Mouse (Mus musculus) forebrain, embryonic 10.5 days (tissue): Measurements from ENCODE around the gene Vps45. TPM values are rescaled to one million over a fixed set of nuclear protein-coding genes. Genes with fewer than 3 reads are reported as not detected.
A peak's percentile ranks its signal among the peaks of the same experiment; 100 is the strongest.

ENCODE experiments used
- DNase-seq: peaks from one replicate; pipeline ENCODE4 v3.0.0-alpha.2; 2017; ENCODE audit warnings: low spot score; ENCODE audit errors: extremely low spot score
- H3K27ac ChIP-seq: fragments of 300-500 bp; sonication (generic); 2 replicates; pipeline ENCODE4 v1.5.1; 2016; ENCODE audit warnings: mild to moderate bottlenecking
- H3K27me3 ChIP-seq: fragments of 300-500 bp; sonication (generic); 2 replicates; pipeline ENCODE4 v1.6.1; 2016; ENCODE audit warnings: mild to moderate bottlenecking; ENCODE audit not compliant: poor library complexity, severe bottlenecking
- H3K36me3 ChIP-seq: fragments of 300-500 bp; sonication (generic); replicated peaks from 2 replicates; pipeline ENCODE4 v1.6.1; 2016; ENCODE audit warnings: mild to moderate bottlenecking, moderate library complexity
- H3K4me1 ChIP-seq: fragments of 300-500 bp; sonication (generic); 2 replicates; pipeline ENCODE4 v1.6.1; 2016
- H3K4me3 ChIP-seq: fragments of 300-500 bp; sonication (generic); 2 replicates; pipeline ENCODE4 v1.5.1; 2016; ENCODE audit warnings: mild to moderate bottlenecking, moderate library complexity
- H3K9me3 ChIP-seq: fragments of 300-500 bp; sonication (generic); 2 replicates; pipeline ENCODE4 v1.6.1; 2016; ENCODE audit warnings: mild to moderate bottlenecking, moderate library complexity
- WGBS: fragments of 180-500 bp; shearing (Covaris S2); methylation state at CpG from one replicate; pipeline ENCODE4 v1.1.7; 2016; 5-methylcytosine and 5-hydroxymethylcytosine counted together
- polyA plus RNA-seq: library from polyadenylated mRNA; unstranded; fragments of >200 nt; fragmentation: Nextera tagmentation; extraction: Ambion mirVana; gene quantifications from 2 replicates; pipeline ENCODE4 v1.2.1, GENCODE M21; 2016

Vps45 gene
- polyA plus RNA-seq, 1 experiment from 2014 or later = 28.0 TPM

DNA sequence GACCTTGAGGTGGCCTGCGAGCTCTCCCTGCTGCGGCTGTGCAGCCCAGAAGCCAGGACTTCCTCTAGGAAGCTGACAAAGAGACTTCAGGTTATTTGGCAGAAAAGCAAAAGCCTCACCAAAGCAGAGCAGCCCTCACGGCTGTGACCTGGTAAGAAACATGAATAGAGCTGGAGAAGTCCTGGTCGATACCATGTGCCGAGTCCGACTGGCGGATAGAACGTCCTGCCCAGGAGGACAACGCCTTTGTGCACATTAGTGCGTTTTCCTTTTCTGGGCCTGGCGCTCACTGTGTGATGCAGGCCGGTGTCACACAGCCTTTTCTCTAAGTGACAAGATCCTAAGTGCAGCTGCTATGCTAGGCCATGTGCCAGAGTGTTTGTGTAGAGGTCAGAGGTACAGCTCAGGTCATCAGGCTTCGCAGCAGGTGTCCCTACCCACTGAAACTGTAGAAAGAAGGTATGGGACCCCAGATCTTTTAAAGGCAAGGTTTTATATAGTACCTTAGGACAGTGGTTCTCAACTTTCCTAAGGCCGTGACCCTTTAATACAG is 58.1 kb downstream of the Vps45 start:
- H3K9me3 ChIP-seq = no peaks in the 10 kb centered on the region
- peak overlapping the region; percentile 62; the same call in 1 of the 2 replicates for H3K27ac ChIP-seq
- WGBS = 89% methylated on average over 14 of the region's 14 CpGs
- no peak for DNase-seq
- no peak overlapping the region for H3K4me3 ChIP-seq
- peaks cover 11% of the 10 kb centered on the region for H3K36me3 ChIP-seq
- peaks cover 38% of the 10 kb centered on the region for H3K4me1 ChIP-seq
- H3K27me3 ChIP-seq = no peaks in the 10 kb centered on the region

DNA sequence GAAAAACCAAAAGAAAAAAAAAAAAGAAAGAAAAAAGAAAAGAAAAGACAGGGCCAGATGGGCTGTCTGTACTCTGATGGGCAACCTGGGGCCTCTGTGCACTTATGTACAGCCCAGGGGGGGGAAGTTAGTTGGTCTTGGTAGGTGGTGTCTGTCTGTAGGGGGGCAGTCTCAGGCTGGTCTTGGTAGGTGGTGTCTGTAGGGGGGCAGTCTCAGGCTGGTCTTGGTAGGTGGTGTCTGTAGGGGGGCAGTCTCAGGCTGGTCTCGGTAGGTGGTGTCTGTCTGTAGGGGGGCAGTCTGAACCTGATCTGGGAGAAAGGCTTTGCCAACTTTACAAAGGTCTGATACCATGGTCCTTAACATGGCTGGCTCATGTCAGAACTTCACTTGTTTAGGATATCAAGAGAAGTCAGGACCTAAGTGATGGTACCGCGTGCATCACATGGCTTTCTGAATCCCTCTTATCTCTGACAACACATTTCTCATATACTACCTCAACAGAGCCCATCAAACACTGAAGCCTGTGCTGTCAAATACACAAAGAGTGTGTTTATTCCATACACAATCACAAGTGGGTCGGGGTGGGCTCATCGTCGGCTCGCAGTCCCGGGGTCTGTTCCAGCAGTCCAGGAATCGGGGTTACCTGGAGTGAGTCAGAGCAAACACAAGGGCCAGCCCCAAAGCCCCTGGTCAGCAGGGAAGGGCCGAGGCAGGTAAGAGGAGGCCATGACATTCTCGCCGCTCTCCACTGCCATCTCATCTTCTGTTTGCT is 58.8 kb downstream of the Vps45 start:
- WGBS = 93% methylated on average over 12 of the region's 12 CpGs

DNA sequence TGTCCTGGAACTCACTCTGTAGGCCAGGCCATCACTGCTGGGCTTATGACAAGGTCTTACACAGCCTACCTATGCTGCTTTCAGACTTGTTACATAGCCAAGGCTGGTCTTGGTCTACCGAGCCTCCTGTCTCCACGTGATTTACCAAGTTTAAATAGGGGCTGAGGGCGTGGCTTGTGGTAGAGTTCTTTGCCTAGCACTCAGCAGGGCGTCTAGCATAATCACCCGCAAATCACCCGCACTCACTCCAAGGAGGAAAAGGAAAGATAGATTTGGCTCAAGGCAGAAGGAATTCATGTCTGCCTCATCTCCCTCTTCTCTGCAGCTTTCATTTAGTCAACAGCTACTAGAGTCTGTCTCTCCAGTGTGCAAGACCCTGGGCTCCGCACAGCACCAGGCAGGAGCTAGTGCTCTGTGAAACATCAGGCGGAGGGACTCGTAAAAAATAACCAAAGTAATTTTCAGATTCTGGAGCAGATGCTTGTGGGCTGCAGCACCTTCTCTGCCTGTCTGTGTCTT is 61.0 kb downstream of the Vps45 start:
- H3K9me3 ChIP-seq = no peaks in the 10 kb centered on the region
- H3K4me3 ChIP-seq = peak overlapping the region; percentile 86
- 26% methylated on average over 9 of the region's 9 CpGs for WGBS
- H3K36me3 ChIP-seq = peaks cover 31% of the 10 kb centered on the region
- H3K27ac ChIP-seq = peak overlapping the region; percentile 99; the same call in 1 of the 2 replicates
- H3K4me1 ChIP-seq = peaks cover 63% of the 10 kb centered on the region
- no peaks in the 10 kb centered on the region for H3K27me3 ChIP-seq
- DNase-seq = peak; percentile 30

More for the DNA sequence above, 58.8 kb downstream of the Vps45 start:
- H3K36me3 ChIP-seq = peaks cover 11% of the 10 kb centered on the region
- DNase-seq = no peak
- H3K4me1 ChIP-seq = peaks cover 41% of the 10 kb centered on the region
- no peaks in the 10 kb centered on the region for H3K9me3 ChIP-seq
- peak overlapping the region; percentile 62; the same call in 1 of the 2 replicates for H3K27ac ChIP-seq
- no peak overlapping the region for H3K4me3 ChIP-seq
- H3K27me3 ChIP-seq = no peaks in the 10 kb centered on the region

GRCm38 (mm10) chr3:95996451-95997073 is 61.7 kb downstream of the Vps45 start:
- H3K27ac ChIP-seq = peak overlapping the region; percentile 99
- WGBS = 19% methylated on average over 6 of the region's 6 CpGs
- peaks cover 70% of the 10 kb centered on the region for H3K4me1 ChIP-seq
- H3K9me3 ChIP-seq = no peaks in the 10 kb centered on the region
- no peak for DNase-seq
- no peaks in the 10 kb centered on the region for H3K27me3 ChIP-seq
- H3K36me3 ChIP-seq = peaks cover 38% of the 10 kb centered on the region
- peak overlapping the region; percentile 86 for H3K4me3 ChIP-seq

- H3K9me3 ChIP-seq = no peaks in the 10 kb centered on the region
- peak within 1 kb of the TSS; percentile 86 for H3K4me3 ChIP-seq
- under 1% methylated on average over 83 of the region's 84 CpGs for WGBS
- DNase-seq = peak; percentile 69
- H3K27me3 ChIP-seq = no peaks in the 10 kb centered on the region
- peak within 1 kb of the TSS; percentile 99 for H3K27ac ChIP-seq
- peaks cover 70% of the 10 kb centered on the region for H3K4me1 ChIP-seq
- peaks cover 44% of the 10 kb centered on the region for H3K36me3 ChIP-seq
Observed at GRCm38 (mm10) chr3:95995802-95996428, 62.4 kb downstream of the Vps45 start, which contains the start of gene Plekho1. Plekho1 (minus strand) TSS chr3:95996001.

- Histone ChIP-seq H3K27me3 (no peaks in the 10 kb centered on the region), H3K27ac (peak overlapping the region; percentile 99), H3K36me3 (peaks cover 51% of the 10 kb centered on the region), H3K4me1 (peaks cover 64% of the 10 kb centered on the region), H3K9me3 (no peaks in the 10 kb centered on the region), H3K4me3 (peak overlapping the region; percentile 86)
- WGBS = under 1% methylated on average over 50 of the region's 51 CpGs
- peak; percentile 58 for DNase-seq
Observed at GRCm38 (mm10) chr3:95994975-95995801, 63.1 kb downstream of the Vps45 start.

DNA sequence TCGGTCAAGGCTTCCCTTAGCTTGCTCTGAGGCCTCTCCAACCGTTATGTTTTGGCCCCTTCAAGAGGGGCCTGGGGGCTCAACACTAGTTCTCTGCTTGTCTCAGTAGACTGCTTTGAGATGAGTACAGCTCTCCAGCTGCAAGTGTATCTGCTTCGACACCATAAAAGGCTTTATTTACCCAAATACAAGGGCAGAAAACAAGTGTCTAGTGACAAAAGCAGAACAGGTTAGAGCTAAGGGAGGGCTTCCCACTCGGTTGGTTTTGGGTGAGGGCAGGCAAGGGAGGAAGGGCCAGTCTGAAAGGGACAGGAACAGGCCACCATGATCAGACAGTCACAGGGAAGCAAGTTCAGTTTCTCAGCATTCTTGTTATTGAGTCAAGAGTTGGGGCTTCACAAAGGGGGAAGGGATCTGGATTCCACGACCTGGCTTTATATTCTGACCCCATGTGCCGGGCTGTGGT is 63.9 kb downstream of the Vps45 start:
- Histone ChIP-seq H3K27ac (peak overlapping the region; percentile 99), H3K27me3 (no peaks in the 10 kb centered on the region), H3K9me3 (no peaks in the 10 kb centered on the region), H3K4me1 (peaks cover 59% of the 10 kb centered on the region), H3K4me3 (peak overlapping the region; percentile 86), H3K36me3 (peaks cover 51% of the 10 kb centered on the region)
- no peak for DNase-seq
- 19% methylated on average over 6 of the region's 6 CpGs for WGBS

DNA sequence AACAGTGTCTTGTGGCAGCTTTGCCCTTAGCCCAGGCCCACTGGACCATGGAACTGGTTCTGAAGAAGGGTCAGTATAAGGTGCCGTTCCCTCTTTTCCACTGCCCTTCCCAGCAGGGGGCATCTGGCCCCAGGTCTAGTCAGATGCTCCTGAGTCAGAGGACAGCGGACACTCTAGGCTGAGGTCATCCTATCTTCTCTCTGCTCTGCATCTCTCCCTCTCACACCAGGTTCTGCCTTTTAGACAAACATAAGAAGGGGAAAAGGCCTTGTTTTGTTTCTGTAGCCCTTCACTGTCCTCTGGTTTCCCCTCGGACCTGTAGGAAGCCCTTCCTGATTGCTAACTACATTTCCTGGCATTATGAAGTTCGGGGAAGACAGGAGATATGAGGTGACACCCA is 64.4 kb downstream of the Vps45 start:
- no peaks in the 10 kb centered on the region for H3K9me3 ChIP-seq
- peaks cover 57% of the 10 kb centered on the region for H3K4me1 ChIP-seq
- WGBS = 42% methylated on average over 4 of the region's 4 CpGs
- DNase-seq = no peak
- H3K27ac ChIP-seq = peak overlapping the region; percentile 99
- peak overlapping the region; percentile 86 for H3K4me3 ChIP-seq
- H3K27me3 ChIP-seq = no peaks in the 10 kb centered on the region
- peaks cover 54% of the 10 kb centered on the region for H3K36me3 ChIP-seq

- Histone ChIP-seq H3K4me1 (peaks cover 56% of the 10 kb centered on the region), H3K27ac (peak overlapping the region; percentile 99), H3K4me3 (peak overlapping the region; percentile 86), H3K36me3 (peaks cover 61% of the 10 kb centered on the region), H3K27me3 (no peaks in the 10 kb centered on the region), H3K9me3 (no peaks in the 10 kb centered on the region)
- WGBS = 82% methylated on average over 5 of the region's 5 CpGs
- DNase-seq = no peak
Observed at GRCm38 (mm10) chr3:95992990-95993603, 65.2 kb downstream of the Vps45 start.

- H3K4me1 ChIP-seq = peaks cover 56% of the 10 kb centered on the region
- peaks cover 73% of the 10 kb centered on the region for H3K36me3 ChIP-seq
- H3K27me3 ChIP-seq = peaks cover 9% of the 10 kb centered on the region; the same call in 1 of the 2 replicates
- 88% methylated on average over 12 of the region's 12 CpGs for WGBS
- no peak overlapping the region; the same call in 1 of the 2 replicates for H3K4me3 ChIP-seq
- H3K27ac ChIP-seq = no peak overlapping the region
- DNase-seq = no peak
- no peaks in the 10 kb centered on the region for H3K9me3 ChIP-seq
Observed at GRCm38 (mm10) chr3:95990413-95990941, 67.8 kb downstream of the Vps45 start.

- Histone ChIP-seq H3K27ac (no peak overlapping the region), H3K9me3 (peaks cover 3% of the 10 kb centered on the region; the same call in 1 of the 2 replicates), H3K4me1 (peaks cover 59% of the 10 kb centered on the region), H3K27me3 (peaks cover 9% of the 10 kb centered on the region; the same call in 1 of the 2 replicates), H3K4me3 (no peak overlapping the region), H3K36me3 (peaks cover 74% of the 10 kb centered on the region)
- 81% methylated on average over 10 of the region's 10 CpGs for WGBS
- DNase-seq = no peak
Observed at GRCm38 (mm10) chr3:95988969-95989368, 69.3 kb downstream of the Vps45 start.
